In the genomic region with DNA sequence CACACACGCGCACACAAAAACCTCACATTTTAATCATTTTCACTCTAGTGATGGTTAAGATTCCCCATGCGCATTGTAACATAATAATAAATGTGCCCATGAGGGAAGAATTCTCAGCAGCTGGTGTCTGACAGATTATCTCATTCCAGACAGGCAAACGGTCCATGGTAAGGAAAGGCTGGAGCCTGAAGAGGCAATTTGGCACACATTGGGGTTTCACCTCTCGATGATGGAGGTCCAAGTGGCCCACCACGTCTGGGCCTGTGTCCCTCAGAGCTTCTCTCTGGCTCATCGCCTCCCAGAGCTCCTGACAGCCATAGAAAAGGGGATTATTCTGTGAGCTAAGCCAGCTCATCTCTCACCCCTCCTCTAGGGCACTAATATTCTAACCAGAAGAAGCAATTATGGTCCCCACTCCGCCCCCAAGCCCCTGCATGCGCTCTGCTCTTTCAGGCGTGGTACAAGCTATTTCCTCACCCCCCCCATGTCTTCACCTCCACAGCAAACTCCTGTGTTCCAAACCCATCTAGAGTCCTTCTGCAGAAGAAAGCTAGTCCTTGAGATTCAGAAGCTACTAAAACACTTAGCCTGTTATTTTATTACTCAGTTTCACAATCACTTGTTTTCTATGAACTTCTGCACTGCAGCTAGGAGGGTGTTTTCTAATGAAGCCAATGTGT, we compare ENCODE assay signal across 14 mouse cellular contexts.
A peak's percentile ranks its signal among the peaks of the same experiment; 100 is the strongest.
DNase-seq lines count a peak whose midpoint lies in the region; ATAC-seq lines count a peak whose summit lies in the region.
"Had no signal": no experiment of that assay in that cellular context is flagged by ENCODE, and none has a peak within 500 bp of the region (broad histone marks: within the 10 kb centered on the region; RNA-seq: fewer than 3 reads in every experiment).

No protein-coding gene starts in this region.

- ATAC-seq in forebrain, embryonic 14.5 days, result peak; percentile 68

- peak overlapping the region; percentile 29; the same call in 1 of the 2 replicates for H3K9ac ChIP-seq in forebrain, embryonic 14.5 days (ENCODE audit: low read length)
- H3K9ac ChIP-seq: liver, embryonic 14.5 days had no signal

- H3K4me1 ChIP-seq in forebrain, embryonic 14.5 days (ENCODE audit: control insufficient read depth, insufficient read depth, low read length), result peaks cover 12% of the 10 kb centered on the region

- H3K9me3 ChIP-seq in forebrain, embryonic 14.5 days (replicated peaks; ENCODE audit: control insufficient read depth, low read length), result no peaks in the 10 kb centered on the region

- H3K27me3 ChIP-seq in forebrain, embryonic 14.5 days (replicated peaks; ENCODE audit: control insufficient read depth, insufficient read depth, low read length), result no peaks in the 10 kb centered on the region

- no peaks in the 10 kb centered on the region for H3K36me3 ChIP-seq in forebrain, embryonic 14.5 days (ENCODE audit: control insufficient read depth, insufficient read depth, low read length)

- H3K4me3 ChIP-seq in forebrain, embryonic 14.5 days (ENCODE audit: low read depth, low read length), result no peak overlapping the region

- peak overlapping the region; percentile 87 for H3K27ac ChIP-seq in forebrain, embryonic 14.5 days (ENCODE audit: low read depth, low read length)
- H3K27ac ChIP-seq: liver, embryonic 14.5 days; macrophage had no signal

- H3K4me2 ChIP-seq in forebrain, embryonic 14.5 days (ENCODE audit: low read length), result no peak overlapping the region; the same call in 1 of the 2 replicates

- peak; percentile 55 for DNase-seq in heart, adult 11 months
- no peak for DNase-seq in heart, postnatal 4 days
- DNase-seq in forebrain, embryonic 14.5 days (ENCODE audit: low spot score), result peak; percentile 71
- DNase-seq in mesoderm, embryonic 11.5 days (ENCODE audit: low read depth, low spot score), result peak; percentile 29
- DNase-seq in retina, embryonic 14.5 days (ENCODE audit: low spot score), result peak; percentile 41
- DNase-seq in spleen, postnatal 10 days (ENCODE audit: low spot score in 2 of 2), result no peak
- DNase-seq in right cerebral cortex, adult 2 months (ENCODE audit: low spot score in 2 of 2), result no peak
- DNase-seq in Muller cell, postnatal 12 days (ENCODE audit: inconsistent ontology term), result no peak
- DNase-seq: adrenal gland, adult 8-10 months; cerebellum, adult 11-12 months; kidney, adult 2 months; thymus, postnatal 36 days had no signal

- 33% methylated on average over 10 of the region's 10 CpGs for WGBS in forebrain, embryonic 14.5 days

Comparison
In these comparisons a context has a peak if more than half of its experiments do, and no peak if none do; other contexts are left out.
1. DNase-seq: peak in heart, adult 11 months (single experiment), forebrain, embryonic 14.5 days (single experiment), mesoderm, embryonic 11.5 days (single experiment) and retina, embryonic 14.5 days (single experiment); none in heart, postnatal 4 days (single experiment), spleen, postnatal 10 days (0 of 2), right cerebral cortex, adult 2 months (0 of 2) and Muller cell, postnatal 12 days (single experiment).